Mouse (Mus musculus): Measurements from ENCODE around the gene Stard9. TPM values are rescaled to one million over a fixed set of nuclear protein-coding genes. Genes with fewer than 3 reads are reported as not detected.

The Stard9 gene
- polyA plus RNA-seq, 1 experiment from 2014 or later, result 4.5 TPM

GRCm38 (mm10) chr2:120718496-120718895 lies 89.6 kb downstream of the Stard9 start:
- ATAC-seq (replicated peaks; ENCODE audit: low FRiP score, low read depth), result no peak
- 93% methylated on average over 8 of the region's 8 CpGs for WGBS
- H3K36me3 ChIP-seq (ENCODE audit: insufficient read depth, low read length), result peaks cover 72% of the 10 kb centered on the region

GRCm38 (mm10) chr2:120720821-120721220 lies 91.9 kb downstream of the Stard9 start:
- 85% methylated on average over 6 of the region's 6 CpGs for WGBS
- Histone ChIP-seq H3K9ac (ENCODE audit: low read depth, low read length) (no peak overlapping the region), H3K4me1 (replicated peaks; ENCODE audit: insufficient read depth, low read length) (no peaks in the 10 kb centered on the region), H3K36me3 (ENCODE audit: insufficient read depth, low read length) (peaks cover 74% of the 10 kb centered on the region), H3K27me3 (ENCODE audit: insufficient read depth, low read length) (no peaks in the 10 kb centered on the region), H3K9me3 (replicated peaks; ENCODE audit: low read length) (no peaks in the 10 kb centered on the region), H3K27ac (no peak overlapping the region), H3K4me3 (replicated peaks; ENCODE audit: low read depth, low read length) (no peak overlapping the region), H3K4me2 (ENCODE audit: low read length) (no peak overlapping the region)
- no peak for ATAC-seq (replicated peaks; ENCODE audit: low FRiP score, low read depth)
- no peak for TF ChIP-seq CTCF (IDR thresholded peaks at IDR 0.05; ENCODE audit: low read depth)
- DNase-seq (ENCODE audit: low spot score), result no peak

More at GRCm38 (mm10) chr2:120718496-120718895, 89.6 kb downstream of the Stard9 start:
- H3K4me3 ChIP-seq (replicated peaks; ENCODE audit: low read depth, low read length), result no peak overlapping the region
- no peak for TF ChIP-seq CTCF (IDR thresholded peaks at IDR 0.05; ENCODE audit: low read depth)
- no peak overlapping the region for H3K4me2 ChIP-seq (ENCODE audit: low read length)
- no peaks in the 10 kb centered on the region for H3K27me3 ChIP-seq (ENCODE audit: insufficient read depth, low read length)
- no peaks in the 10 kb centered on the region for H3K9me3 ChIP-seq (replicated peaks; ENCODE audit: low read length)
- H3K27ac ChIP-seq, result no peak overlapping the region
- H3K9ac ChIP-seq (ENCODE audit: low read depth, low read length), result no peak overlapping the region
- H3K4me1 ChIP-seq (replicated peaks; ENCODE audit: insufficient read depth, low read length), result no peaks in the 10 kb centered on the region
- no peak for DNase-seq (ENCODE audit: low spot score)

GRCm38 (mm10) chr2:120721911-120722310 lies 93.0 kb downstream of the Stard9 start:
- Histone ChIP-seq H3K9me3 (replicated peaks; ENCODE audit: low read length) (no peaks in the 10 kb centered on the region), H3K4me1 (replicated peaks; ENCODE audit: insufficient read depth, low read length) (no peaks in the 10 kb centered on the region), H3K27me3 (ENCODE audit: insufficient read depth, low read length) (no peaks in the 10 kb centered on the region), H3K4me3 (replicated peaks; ENCODE audit: low read depth, low read length) (no peak overlapping the region), H3K4me2 (ENCODE audit: low read length) (no peak overlapping the region), H3K27ac (no peak overlapping the region), H3K36me3 (ENCODE audit: insufficient read depth, low read length) (peaks cover 76% of the 10 kb centered on the region), H3K9ac (ENCODE audit: low read depth, low read length) (no peak overlapping the region)
- WGBS, result 92% methylated on average over 2 of the region's 2 CpGs
- TF ChIP-seq CTCF (IDR thresholded peaks at IDR 0.05; ENCODE audit: low read depth), result no peak
- ATAC-seq (replicated peaks; ENCODE audit: low FRiP score, low read depth) (no peak), DNase-seq (ENCODE audit: low spot score) (no peak)

- DNase-seq (ENCODE audit: low spot score) (no peak), ATAC-seq (replicated peaks; ENCODE audit: low FRiP score, low read depth) (no peak)
- no peak overlapping the region for H3K27ac ChIP-seq
- TF ChIP-seq CTCF (IDR thresholded peaks at IDR 0.05; ENCODE audit: low read depth), result no peak
- no peaks in the 10 kb centered on the region for H3K27me3 ChIP-seq (ENCODE audit: insufficient read depth, low read length)
- no peak overlapping the region for H3K4me2 ChIP-seq (ENCODE audit: low read length)
- H3K9ac ChIP-seq (ENCODE audit: low read depth, low read length), result no peak overlapping the region
- no peak overlapping the region for H3K4me3 ChIP-seq (replicated peaks; ENCODE audit: low read depth, low read length)
- no peaks in the 10 kb centered on the region for H3K9me3 ChIP-seq (replicated peaks; ENCODE audit: low read length)
- peaks cover 78% of the 10 kb centered on the region for H3K36me3 ChIP-seq (ENCODE audit: insufficient read depth, low read length)
- no peaks in the 10 kb centered on the region for H3K4me1 ChIP-seq (replicated peaks; ENCODE audit: insufficient read depth, low read length)
- 80% methylated on average over 8 of the region's 8 CpGs for WGBS
These were observed 93.6 kb downstream of the Stard9 start for GRCm38 (mm10) chr2:120722491-120722890.

GRCm38 (mm10) chr2:120723621-120724020 lies 94.7 kb downstream of the Stard9 start:
- Histone ChIP-seq H3K9ac (ENCODE audit: low read depth, low read length) (no peak overlapping the region), H3K9me3 (replicated peaks; ENCODE audit: low read length) (no peaks in the 10 kb centered on the region), H3K36me3 (ENCODE audit: insufficient read depth, low read length) (peaks cover 74% of the 10 kb centered on the region), H3K27me3 (ENCODE audit: insufficient read depth, low read length) (no peaks in the 10 kb centered on the region), H3K4me2 (ENCODE audit: low read length) (no peak overlapping the region), H3K4me1 (replicated peaks; ENCODE audit: insufficient read depth, low read length) (no peaks in the 10 kb centered on the region), H3K27ac (no peak overlapping the region), H3K4me3 (replicated peaks; ENCODE audit: low read depth, low read length) (no peak overlapping the region)
- DNase-seq (ENCODE audit: low spot score), result no peak
- no peak for ATAC-seq (replicated peaks; ENCODE audit: low FRiP score, low read depth)
- TF ChIP-seq CTCF (IDR thresholded peaks at IDR 0.05; ENCODE audit: low read depth), result no peak
- WGBS, result 65% methylated on average over 4 of the region's 4 CpGs

GRCm38 (mm10) chr2:120724176-120724575 lies 95.3 kb downstream of the Stard9 start:
- Histone ChIP-seq H3K9me3 (replicated peaks; ENCODE audit: low read length) (no peaks in the 10 kb centered on the region), H3K36me3 (ENCODE audit: insufficient read depth, low read length) (peaks cover 69% of the 10 kb centered on the region), H3K4me2 (ENCODE audit: low read length) (no peak overlapping the region), H3K27ac (no peak overlapping the region), H3K9ac (ENCODE audit: low read depth, low read length) (no peak overlapping the region), H3K4me1 (replicated peaks; ENCODE audit: insufficient read depth, low read length) (no peaks in the 10 kb centered on the region), H3K27me3 (ENCODE audit: insufficient read depth, low read length) (no peaks in the 10 kb centered on the region), H3K4me3 (replicated peaks; ENCODE audit: low read depth, low read length) (no peak overlapping the region)
- WGBS, result 68% methylated on average over 6 of the region's 6 CpGs
- no peak for ATAC-seq (replicated peaks; ENCODE audit: low FRiP score, low read depth)
- no peak for DNase-seq (ENCODE audit: low spot score)
- TF ChIP-seq CTCF (IDR thresholded peaks at IDR 0.05; ENCODE audit: low read depth), result no peak
